Mouse (Mus musculus): ENCODE data around the gene Snx9. TPM values are rescaled to one million over a fixed set of nuclear protein-coding genes. Genes with fewer than 3 reads are reported as not detected.

The Snx9 gene
- total and polyA plus RNA-seq, 2 experiments from 2014 or later = 4.8 to 10.4 TPM

DNA sequence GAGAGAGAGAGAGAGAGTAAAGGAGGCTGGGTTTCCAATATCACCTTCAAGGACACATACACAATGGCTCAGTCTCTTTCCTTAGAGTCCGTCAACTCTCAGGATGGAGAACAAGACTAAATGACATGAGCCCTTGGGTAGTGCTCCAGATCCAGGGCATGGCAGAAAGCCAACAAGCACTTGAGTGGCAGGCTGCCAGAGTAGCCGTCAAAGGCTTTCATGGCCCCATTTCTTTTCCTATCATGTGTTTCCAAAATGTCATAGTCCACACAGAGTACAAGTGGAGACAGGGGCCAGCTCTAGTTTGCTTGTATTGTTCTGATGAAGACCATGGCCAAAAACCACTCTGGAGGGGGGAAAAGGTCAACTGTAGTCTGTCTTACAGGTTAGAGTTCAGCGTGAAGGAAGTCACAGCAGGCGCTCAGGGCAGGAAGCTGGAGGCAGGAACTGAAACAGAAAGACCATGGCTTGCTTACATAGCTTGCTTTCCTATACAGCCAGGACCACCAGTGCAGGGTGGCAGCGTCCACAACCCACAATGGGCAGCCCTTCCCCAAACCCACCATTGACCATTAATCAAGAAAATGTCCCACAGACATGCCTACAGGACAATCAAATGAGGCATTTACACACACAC lies 43.9 kb upstream of the Snx9 start:
- Histone ChIP-seq H3K27me3 (ENCODE audit: insufficient read depth, low read length) (no peaks in the 10 kb centered on the region), H3K36me3 (ENCODE audit: insufficient read depth, low read length) (no peaks in the 10 kb centered on the region), H3K27ac (ENCODE audit: low read depth, low read length) (no peak overlapping the region), H3K4me1 (ENCODE audit: insufficient read depth, low read length) (no peaks in the 10 kb centered on the region), H3K9ac (replicated peaks; ENCODE audit: low read length, poor library complexity, severe bottlenecking) (no peak overlapping the region), H3K4me2 (ENCODE audit: low read depth, low read length, poor library complexity, severe bottlenecking) (no peak overlapping the region), H3K4me3 (ENCODE audit: low read depth, low read length) (no peak overlapping the region), H3K9me3 (ENCODE audit: low read length) (no peaks in the 10 kb centered on the region)
- ATAC-seq (ENCODE audit: low FRiP score) = no peak
- 68% methylated on average over 5 of the region's 5 CpGs for WGBS
- peak; percentile 33 for DNase-seq (ENCODE audit: low spot score)
- TF ChIP-seq CTCF (IDR thresholded peaks at IDR 0.05) = no peak

DNA sequence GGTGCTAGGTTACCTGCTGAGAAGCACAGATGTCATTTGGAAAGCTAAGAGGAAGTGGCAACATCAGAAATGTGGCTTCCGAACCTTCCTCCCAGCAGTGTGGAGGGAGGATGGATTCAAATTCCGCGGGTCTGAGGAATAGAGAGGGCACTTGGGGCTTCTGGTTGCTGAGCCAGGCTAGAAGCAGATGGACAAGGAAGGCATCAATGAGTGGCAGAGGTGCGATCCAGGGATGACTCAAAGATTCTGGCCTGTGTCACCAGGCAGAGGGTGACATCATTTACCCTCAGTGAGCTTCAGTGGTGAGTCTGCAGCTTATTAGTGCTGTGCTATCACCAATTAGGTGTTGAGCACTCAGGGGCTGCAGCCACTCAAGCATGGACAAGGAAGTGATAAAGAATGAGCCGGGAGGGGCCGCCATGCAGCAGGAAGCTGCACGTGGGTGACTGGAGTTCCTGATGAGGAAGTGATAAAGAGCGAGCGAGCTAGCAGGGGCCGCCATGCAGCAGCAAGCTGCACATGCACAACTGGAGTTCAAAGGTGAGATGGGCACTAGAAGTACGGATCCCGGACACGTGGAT lies 42.8 kb upstream of the Snx9 start:
- Histone ChIP-seq H3K4me2 (ENCODE audit: low read depth, low read length, poor library complexity, severe bottlenecking) (no peak overlapping the region), H3K9ac (replicated peaks; ENCODE audit: low read length, poor library complexity, severe bottlenecking) (no peak overlapping the region), H3K36me3 (ENCODE audit: insufficient read depth, low read length) (no peaks in the 10 kb centered on the region), H3K9me3 (ENCODE audit: low read length) (no peaks in the 10 kb centered on the region), H3K27me3 (ENCODE audit: insufficient read depth, low read length) (no peaks in the 10 kb centered on the region), H3K4me1 (ENCODE audit: insufficient read depth, low read length) (no peaks in the 10 kb centered on the region), H3K4me3 (ENCODE audit: low read depth, low read length) (no peak overlapping the region), H3K27ac (ENCODE audit: low read depth, low read length) (no peak overlapping the region)
- WGBS = 72% methylated on average over 13 of the region's 13 CpGs
- DNase-seq (ENCODE audit: low spot score) (peak; percentile 20), ATAC-seq (ENCODE audit: low FRiP score) (no peak)
- no peak for TF ChIP-seq CTCF (IDR thresholded peaks at IDR 0.05)

DNA sequence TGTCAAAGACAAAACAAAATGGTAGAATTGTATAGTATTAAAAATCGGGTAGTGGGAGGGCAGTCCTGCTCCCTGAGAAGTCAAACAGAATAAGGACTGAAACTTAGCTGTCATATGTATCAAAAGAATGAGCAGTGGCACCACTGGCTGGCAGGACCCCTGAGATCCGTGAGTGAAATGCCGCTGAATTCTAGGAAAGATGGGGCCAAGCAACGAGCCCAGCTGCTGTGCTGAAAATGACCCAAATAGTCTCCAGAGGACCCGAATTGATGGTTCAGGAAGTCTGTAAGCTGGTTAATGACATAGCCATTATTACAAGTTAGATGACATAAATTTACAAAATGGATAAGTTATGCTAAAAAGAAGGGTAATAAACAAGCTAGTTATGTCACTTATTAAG lies 42.2 kb upstream of the Snx9 start:
- no peak for TF ChIP-seq CTCF (IDR thresholded peaks at IDR 0.05)
- no peak overlapping the region for H3K4me2 ChIP-seq (ENCODE audit: low read depth, low read length, poor library complexity, severe bottlenecking)
- no peaks in the 10 kb centered on the region for H3K4me1 ChIP-seq (ENCODE audit: insufficient read depth, low read length)
- H3K9me3 ChIP-seq (ENCODE audit: low read length) = no peaks in the 10 kb centered on the region
- no peaks in the 10 kb centered on the region for H3K27me3 ChIP-seq (ENCODE audit: insufficient read depth, low read length)
- H3K36me3 ChIP-seq (ENCODE audit: insufficient read depth, low read length) = no peaks in the 10 kb centered on the region
- no peak overlapping the region for H3K9ac ChIP-seq (replicated peaks; ENCODE audit: low read length, poor library complexity, severe bottlenecking)
- no peak overlapping the region for H3K4me3 ChIP-seq (ENCODE audit: low read depth, low read length)
- ATAC-seq (ENCODE audit: low FRiP score) = no peak
- no peak for DNase-seq (ENCODE audit: low spot score)
- H3K27ac ChIP-seq (ENCODE audit: low read depth, low read length) = no peak overlapping the region
- WGBS = 79% methylated on average over 5 of the region's 5 CpGs

DNA sequence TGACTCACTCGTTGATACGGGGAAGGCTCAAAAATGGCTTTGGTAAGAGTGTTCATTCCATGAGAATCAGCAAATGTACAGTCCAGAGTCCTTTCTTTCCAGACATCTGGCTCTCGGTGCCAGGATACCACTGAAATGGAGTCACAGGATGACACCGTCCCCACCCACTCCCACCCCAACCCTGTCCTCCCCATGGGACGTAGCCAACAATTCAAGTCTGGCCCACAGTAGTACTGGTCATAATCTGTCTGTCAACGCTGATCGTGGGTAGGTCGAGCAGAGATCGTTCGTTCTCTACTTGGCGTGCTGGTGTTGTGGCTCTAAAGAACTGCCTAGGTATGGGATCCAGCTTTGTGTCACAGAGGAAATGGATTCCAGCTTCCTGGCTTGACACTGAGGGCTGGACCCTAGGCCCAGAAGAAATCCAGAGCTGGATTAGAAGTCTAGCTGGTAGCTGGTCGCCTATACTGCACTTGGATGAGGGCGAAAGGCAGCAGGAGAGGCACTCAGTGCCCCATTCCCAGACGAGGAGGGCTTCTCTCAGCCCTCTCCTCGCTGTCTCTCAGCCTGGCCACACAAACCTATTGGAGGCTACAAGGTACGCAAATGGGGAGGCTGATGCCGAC lies 41.6 kb upstream of the Snx9 start:
- H3K4me1 ChIP-seq (ENCODE audit: insufficient read depth, low read length) = no peaks in the 10 kb centered on the region
- DNase-seq (ENCODE audit: low spot score) = no peak
- no peak for ATAC-seq (ENCODE audit: low FRiP score)
- H3K4me3 ChIP-seq (ENCODE audit: low read depth, low read length) = no peak overlapping the region
- 89% methylated on average over 17 of the region's 17 CpGs for WGBS
- no peaks in the 10 kb centered on the region for H3K9me3 ChIP-seq (ENCODE audit: low read length)
- no peak overlapping the region for H3K4me2 ChIP-seq (ENCODE audit: low read depth, low read length, poor library complexity, severe bottlenecking)
- H3K9ac ChIP-seq (replicated peaks; ENCODE audit: low read length, poor library complexity, severe bottlenecking) = no peak overlapping the region
- H3K36me3 ChIP-seq (ENCODE audit: insufficient read depth, low read length) = no peaks in the 10 kb centered on the region
- no peak for TF ChIP-seq CTCF (IDR thresholded peaks at IDR 0.05)
- no peaks in the 10 kb centered on the region for H3K27me3 ChIP-seq (ENCODE audit: insufficient read depth, low read length)
- H3K27ac ChIP-seq (ENCODE audit: low read depth, low read length) = no peak overlapping the region

DNA sequence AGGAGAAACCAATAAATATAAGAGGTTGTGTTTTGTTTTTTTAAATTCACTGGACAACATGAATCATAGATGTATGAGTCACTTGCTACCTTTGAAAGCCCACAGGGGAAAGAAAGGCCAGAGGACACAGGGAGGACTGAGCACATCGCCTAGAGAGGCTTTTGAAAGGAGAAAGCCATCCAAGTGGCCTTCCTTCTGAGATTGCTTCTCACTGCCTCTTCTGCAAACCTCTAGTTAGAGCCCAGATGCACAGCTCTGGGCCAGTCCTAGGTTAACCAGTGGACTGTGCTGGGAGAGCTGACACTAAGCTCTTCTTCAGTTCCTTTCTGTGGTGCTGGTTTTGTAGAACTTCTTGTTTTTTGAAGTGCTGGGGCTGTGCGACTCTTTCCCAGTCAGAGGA lies 40.9 kb upstream of the Snx9 start:
- no peaks in the 10 kb centered on the region for H3K9me3 ChIP-seq (ENCODE audit: low read length)
- H3K9ac ChIP-seq (replicated peaks; ENCODE audit: low read length, poor library complexity, severe bottlenecking) = no peak overlapping the region
- H3K36me3 ChIP-seq (ENCODE audit: insufficient read depth, low read length) = no peaks in the 10 kb centered on the region
- DNase-seq (ENCODE audit: low spot score) (no peak), ATAC-seq (ENCODE audit: low FRiP score) (no peak)
- TF ChIP-seq CTCF (IDR thresholded peaks at IDR 0.05) = no peak
- no peak overlapping the region for H3K4me3 ChIP-seq (ENCODE audit: low read depth, low read length)
- H3K27ac ChIP-seq (ENCODE audit: low read depth, low read length) = no peak overlapping the region
- H3K4me1 ChIP-seq (ENCODE audit: insufficient read depth, low read length) = no peaks in the 10 kb centered on the region
- H3K4me2 ChIP-seq (ENCODE audit: low read depth, low read length, poor library complexity, severe bottlenecking) = no peak overlapping the region
- WGBS = 80% methylated on average over 2 of the region's 2 CpGs
- H3K27me3 ChIP-seq (ENCODE audit: insufficient read depth, low read length) = no peaks in the 10 kb centered on the region

DNA sequence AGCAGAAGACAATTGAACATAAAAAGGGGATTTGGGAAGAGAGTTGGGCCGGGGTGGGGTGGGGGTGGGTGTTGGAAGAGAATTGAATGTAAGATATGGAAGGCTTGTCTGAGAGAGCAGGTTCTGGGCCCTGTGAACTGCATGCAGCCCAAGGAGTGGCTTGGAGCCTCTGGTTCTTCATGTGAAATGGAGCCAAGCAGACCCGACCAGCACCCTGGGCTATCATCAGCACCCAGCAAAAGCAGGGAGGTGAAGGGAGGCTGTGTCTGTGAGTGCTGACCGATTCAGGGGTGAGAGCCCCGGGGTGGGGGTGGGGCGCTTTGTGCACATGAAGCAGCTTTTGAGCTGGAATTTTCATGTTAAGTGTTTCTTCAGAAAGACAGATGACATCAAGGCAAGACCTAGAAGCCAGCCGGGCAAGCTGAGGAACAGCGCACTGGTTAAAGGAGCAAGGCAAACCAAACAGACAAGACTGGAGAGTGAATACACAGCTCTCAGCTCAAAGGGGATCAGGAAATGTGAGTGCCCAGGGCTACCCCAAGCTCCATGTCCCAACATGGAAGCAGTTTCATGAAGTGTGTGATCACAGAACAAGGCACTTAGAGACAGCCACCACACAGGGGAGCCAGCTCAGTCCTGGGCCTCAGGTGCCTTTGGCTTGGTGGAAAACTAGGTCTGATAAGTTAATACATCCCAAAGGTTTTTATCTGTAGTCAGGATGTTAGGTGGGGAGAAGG lies 40.1 kb upstream of the Snx9 start:
- no peak for ATAC-seq (ENCODE audit: low FRiP score)
- Histone ChIP-seq H3K9me3 (ENCODE audit: low read length) (no peaks in the 10 kb centered on the region), H3K27ac (ENCODE audit: low read depth, low read length) (no peak overlapping the region), H3K36me3 (ENCODE audit: insufficient read depth, low read length) (no peaks in the 10 kb centered on the region), H3K4me2 (ENCODE audit: low read depth, low read length, poor library complexity, severe bottlenecking) (no peak overlapping the region), H3K27me3 (ENCODE audit: insufficient read depth, low read length) (no peaks in the 10 kb centered on the region), H3K4me1 (ENCODE audit: insufficient read depth, low read length) (no peaks in the 10 kb centered on the region), H3K4me3 (ENCODE audit: low read depth, low read length) (no peak overlapping the region), H3K9ac (replicated peaks; ENCODE audit: low read length, poor library complexity, severe bottlenecking) (no peak overlapping the region)
- DNase-seq (ENCODE audit: low spot score) = no peak
- TF ChIP-seq CTCF (IDR thresholded peaks at IDR 0.05) = no peak
- whole genome bisulfite sequencing = 80% methylated on average over 7 of the region's 7 CpGs
